Mouse (Mus musculus) cerebellum, adult 2 months (tissue): ENCODE data around the gene Nt5c2.

Source experiments
- CTCF ChIP-seq: fragments of 200-500 bp; IDR thresholded peaks from 2 replicates; pipeline ENCODE4 v1.5.1; 2011; ENCODE audit warnings: low read depth, mild to moderate bottlenecking, control low read depth, low read length, moderate library complexity, borderline replicate concordance; ENCODE audit not compliant: insufficient read depth
- POLR2A ChIP-seq: fragments of 200-500 bp; IDR thresholded peaks from 2 replicates; pipeline ENCODE4 v1.6.1; 2011; ENCODE audit warnings: low read length, control low read depth, borderline replicate concordance; ENCODE audit not compliant: insufficient read depth

- TF ChIP-seq CTCF (no peak), POLR2A (no peak)
Observed at GRCm38 (mm10) chr19:46856780-46857179, 158.2 kb downstream of the Nt5c2 start.
